Mouse (Mus musculus): ENCODE data around the gene H2-K1.
A peak's percentile ranks its signal among the peaks of the same experiment; 100 is the strongest.

The H2-K1 gene

DNA sequence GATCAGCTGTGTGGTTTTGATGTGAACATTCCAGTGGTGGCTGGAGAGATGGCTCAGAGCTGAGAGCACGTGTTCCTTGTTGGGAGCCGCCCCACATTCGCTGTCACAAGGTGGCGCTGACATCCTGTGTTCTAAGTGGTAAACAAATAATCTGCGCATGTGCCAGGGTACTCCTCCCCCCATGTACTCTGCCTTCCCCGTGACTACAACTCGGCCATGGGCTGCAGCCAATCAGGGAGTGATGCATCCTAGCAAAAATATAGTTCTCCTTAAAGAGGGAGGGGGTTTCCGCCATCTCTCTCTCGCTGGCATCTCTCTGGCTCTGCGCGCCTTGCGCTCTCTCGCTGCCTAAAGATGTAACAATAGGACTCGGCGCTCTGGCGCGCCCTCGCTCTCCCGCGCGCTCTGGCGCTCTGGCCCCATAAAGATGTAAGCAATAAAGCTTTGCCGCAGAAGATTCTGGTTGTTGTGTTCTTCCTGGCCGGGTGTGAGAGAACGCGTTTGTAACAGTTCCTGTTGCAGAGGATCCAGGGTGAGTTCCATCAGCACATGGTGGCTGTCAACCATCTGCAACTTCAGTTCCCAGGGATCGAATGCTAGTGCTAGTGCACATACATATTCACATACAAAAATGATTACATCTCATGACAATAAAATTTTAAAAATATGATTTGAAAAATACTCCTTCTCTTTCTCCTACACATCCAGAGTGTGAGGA lies 18.8 kb downstream of the H2-K1 start:
- DNase-seq, result peak; percentile 93

DNA sequence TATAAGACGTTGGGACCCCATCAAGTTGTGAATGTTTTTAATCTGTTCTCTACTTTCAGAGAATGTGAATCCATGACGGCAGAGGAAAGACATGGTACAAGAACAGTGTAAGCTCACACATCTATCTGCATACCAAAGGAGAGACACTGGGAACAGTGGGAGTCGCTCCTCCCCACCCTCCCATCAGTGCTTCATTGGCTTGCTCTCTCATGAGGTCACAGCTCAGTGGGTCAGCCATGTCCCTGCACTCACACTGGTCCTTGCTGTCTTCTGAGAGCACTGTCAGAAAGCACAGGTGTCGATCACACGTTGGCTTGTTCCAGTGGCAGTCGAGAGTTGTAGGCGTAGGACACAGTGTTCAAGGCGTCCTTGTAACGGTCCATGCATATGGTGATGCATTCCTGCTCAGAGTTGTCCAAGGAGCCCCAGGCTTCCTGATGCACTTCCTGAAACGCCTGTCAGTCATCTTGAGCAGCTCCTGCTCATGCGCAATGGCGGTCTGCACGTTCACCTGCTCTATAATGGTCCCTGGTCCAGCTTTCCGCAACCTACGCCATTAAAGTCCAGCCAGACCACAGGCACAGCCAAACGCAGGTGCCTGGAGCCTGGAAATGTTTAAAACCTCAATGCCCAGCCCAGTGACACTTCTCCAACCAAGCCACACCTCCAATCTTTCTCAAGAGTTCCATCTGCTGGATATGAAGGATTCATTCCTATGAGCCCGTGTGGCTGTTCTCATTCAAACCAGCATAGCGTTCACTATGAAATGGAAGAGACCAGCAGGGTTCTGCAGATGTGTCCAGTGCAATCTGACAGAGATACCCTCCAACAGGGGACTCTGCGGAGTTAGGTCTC lies 19.7 kb downstream of the H2-K1 start:
- DNase-seq, result no peak

DNA sequence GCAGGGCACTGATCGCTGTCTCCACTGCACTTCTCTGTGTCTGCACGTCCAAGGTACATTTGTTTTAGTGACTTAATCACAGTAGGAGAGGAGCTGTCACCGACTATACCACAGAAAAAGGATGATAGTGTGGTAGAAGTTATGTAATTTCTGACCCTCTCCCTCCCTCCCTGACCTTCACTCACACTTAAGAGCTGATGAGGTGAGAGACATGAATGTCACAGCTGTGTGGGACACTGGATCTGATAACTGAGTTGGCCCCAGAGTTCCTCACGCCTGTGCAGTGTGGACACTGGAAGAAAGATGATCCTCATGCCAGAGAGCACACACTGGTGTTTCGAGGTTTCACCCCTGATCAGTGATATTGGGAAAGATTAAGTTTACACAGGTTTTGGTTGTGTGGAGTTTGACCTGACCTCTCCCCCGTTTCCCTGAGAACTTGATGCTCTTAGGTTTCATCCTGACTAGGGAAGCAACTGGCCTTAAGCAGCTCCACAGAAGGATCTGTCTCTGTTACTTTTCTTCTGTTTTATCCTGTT lies 20.6 kb downstream of the H2-K1 start:
- no peak for DNase-seq

- peak; percentile 92 for DNase-seq
Observed at GRCm38 (mm10) chr17:33978631-33979031, 21.5 kb downstream of the H2-K1 start.

DNA sequence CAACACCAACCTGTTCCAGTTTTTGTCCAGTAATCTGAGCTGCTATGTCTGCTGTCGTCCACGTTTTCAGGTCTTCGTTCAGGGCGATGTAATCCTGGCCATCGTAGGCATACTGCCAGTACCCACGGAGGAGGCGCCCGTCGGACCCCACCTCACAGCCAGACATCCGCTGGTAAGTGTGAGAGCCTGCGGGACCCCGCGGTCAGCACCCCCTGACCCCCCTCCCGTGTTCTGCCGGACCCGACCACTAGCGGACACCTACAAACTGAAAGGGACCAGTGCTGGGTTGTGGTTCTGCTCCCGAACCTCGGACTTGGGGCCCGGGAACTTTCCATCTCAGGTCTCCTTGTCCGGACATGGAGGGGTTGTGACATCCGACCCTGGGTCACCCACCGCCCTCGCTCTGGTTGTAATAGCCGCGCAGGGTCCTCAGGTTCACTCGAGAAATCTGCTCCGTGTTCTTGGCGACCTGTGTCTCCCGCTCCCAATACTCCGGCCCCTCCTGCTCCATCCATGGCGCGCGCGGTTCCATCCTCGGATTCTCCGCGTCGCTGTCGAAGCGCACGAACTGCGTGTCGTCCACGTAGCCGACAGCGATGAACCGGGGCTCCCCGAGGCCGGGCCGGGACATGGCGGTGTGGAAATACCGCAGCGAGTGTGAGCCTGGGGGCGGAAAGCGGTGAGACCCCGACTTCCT lies 22.1 kb downstream of the H2-K1 start:
- DNase-seq, result no peak

- DNase-seq, result no peak
Observed at GRCm38 (mm10) chr17:33973572-33973971, 26.6 kb downstream of the H2-K1 start.

- DNase-seq, result peak; percentile 56
Observed at GRCm38 (mm10) chr17:33972691-33973090, 27.5 kb downstream of the H2-K1 start.

GRCm38 (mm10) chr17:33969394-33969793 lies 30.8 kb downstream of the H2-K1 start:
- no peak for DNase-seq

DNA sequence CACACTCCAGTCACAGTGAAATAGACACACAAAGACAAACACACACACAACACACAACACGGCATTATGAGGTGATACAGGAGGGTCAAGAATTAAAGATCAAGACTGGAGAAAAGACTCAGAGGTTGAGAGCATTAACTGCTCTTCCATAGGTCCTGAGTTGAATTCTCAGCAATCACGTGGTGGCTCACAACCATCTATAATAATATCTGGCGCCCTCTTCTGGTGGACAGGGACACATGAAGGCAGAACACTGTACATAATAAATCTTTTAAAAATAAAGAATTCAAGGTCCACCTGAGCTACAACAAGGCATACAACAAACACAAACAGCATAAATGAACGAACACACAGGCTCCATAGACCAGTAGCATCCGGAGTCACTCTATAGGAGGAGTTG lies 31.2 kb downstream of the H2-K1 start:
- DNase-seq, result peak; percentile 43

GRCm38 (mm10) chr17:33968489-33968888 lies 31.7 kb downstream of the H2-K1 start:
- peak; percentile 85 for DNase-seq

DNA sequence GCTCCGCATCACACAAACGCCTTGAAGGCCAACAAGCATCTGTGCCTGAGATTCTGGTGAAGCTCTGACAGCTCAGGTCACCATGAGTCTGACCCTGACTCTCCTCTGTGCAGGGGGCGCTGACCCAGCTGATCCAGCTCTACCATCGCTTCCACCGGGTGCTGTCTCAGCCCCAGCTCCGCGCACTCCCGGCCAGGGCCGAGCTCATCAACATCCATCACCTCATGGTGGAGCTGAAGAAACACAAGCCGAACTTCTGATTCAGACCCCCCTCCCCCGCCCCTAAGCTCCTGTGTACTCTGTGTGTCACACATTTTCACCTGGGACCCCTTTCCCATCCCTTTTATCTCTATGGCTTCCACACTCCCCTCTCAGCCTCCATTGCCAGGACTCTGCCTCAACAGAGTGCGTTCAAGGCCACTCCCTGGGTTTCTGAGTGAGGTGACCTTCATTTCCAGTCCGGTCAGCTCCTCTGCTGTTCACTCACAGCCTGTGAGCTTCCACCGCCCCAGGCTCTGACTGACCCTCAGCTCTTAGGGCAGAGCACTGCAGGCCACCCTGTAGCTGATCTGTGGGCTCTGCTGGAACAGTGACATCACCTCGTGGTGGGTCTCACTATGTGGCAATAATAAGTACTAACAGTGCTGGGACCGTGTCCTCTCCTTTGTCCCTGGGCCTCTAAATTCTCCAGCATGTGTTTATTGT lies 34.1 kb downstream of the H2-K1 start:
- no peak for DNase-seq

GRCm38 (mm10) chr17:33965082-33965845 lies 34.9 kb downstream of the H2-K1 start:
- DNase-seq, result no peak

DNA sequence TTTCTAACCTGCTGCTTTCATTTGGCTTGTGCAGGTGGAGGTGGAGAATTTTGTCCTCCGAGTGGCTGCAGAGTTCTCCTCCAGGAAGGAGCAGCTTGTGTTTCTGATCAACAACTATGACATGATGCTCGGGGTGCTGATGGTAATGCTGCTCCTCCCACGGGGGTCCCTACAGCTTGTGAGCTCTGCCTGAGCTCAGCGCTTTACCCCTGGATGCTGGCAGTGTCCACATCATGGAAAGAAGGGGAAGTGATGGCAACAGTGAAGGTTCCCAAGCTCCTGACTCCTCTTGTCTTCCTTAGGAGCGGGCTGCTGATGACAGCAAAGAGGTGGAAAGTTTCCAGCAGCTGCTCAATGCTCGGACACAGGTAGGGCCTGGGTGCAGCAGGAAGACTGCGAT lies 37.3 kb downstream of the H2-K1 start:
- DNase-seq, result no peak

GRCm38 (mm10) chr17:33959948-33960347 lies 40.2 kb downstream of the H2-K1 start:
- no peak for DNase-seq

GRCm38 (mm10) chr17:33959135-33959534 lies 41.0 kb downstream of the H2-K1 start:
- no peak for DNase-seq

DNA sequence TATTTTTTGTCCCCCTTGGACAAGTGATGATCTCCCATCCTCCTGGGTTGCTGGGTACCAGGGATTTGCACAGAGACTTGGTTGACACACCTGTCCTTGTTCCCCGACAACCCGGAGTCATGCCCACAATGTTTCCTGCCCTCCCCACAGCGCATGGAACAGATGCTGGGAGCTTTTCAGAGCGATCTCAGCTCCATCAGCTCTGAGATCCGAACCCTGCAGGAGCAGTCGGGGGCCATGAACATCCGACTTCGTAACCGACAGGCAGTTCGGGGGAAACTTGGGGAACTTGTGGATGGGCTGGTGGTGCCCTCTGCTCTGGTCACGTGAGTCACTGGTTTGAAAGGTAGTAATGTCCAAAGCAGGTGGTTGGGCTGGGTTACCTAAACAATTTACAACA lies 41.7 kb downstream of the H2-K1 start:
- no peak for DNase-seq

GRCm38 (mm10) chr17:33957493-33957892 lies 42.7 kb downstream of the H2-K1 start:
- DNase-seq, result no peak

DNA sequence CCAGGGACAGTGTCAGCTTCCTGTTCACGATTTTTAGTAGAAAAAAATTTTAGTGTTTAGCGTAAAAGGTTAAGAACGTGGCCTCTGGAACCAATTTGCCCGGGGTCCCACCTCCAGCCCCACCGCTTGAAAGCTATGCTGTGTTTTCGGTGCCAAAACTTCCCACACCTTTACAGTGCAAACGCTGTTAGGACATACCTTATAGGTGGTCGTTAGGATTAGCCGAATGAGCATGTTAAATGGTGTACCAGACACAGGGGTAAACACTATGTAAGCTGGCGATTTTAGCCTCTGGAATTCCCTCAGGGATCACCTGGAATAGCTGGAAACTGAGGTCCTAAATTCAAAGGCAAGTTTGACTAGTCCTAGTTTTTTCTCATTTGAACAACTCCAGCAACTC lies 43.8 kb downstream of the H2-K1 start:
- DNase-seq, result no peak

DNA sequence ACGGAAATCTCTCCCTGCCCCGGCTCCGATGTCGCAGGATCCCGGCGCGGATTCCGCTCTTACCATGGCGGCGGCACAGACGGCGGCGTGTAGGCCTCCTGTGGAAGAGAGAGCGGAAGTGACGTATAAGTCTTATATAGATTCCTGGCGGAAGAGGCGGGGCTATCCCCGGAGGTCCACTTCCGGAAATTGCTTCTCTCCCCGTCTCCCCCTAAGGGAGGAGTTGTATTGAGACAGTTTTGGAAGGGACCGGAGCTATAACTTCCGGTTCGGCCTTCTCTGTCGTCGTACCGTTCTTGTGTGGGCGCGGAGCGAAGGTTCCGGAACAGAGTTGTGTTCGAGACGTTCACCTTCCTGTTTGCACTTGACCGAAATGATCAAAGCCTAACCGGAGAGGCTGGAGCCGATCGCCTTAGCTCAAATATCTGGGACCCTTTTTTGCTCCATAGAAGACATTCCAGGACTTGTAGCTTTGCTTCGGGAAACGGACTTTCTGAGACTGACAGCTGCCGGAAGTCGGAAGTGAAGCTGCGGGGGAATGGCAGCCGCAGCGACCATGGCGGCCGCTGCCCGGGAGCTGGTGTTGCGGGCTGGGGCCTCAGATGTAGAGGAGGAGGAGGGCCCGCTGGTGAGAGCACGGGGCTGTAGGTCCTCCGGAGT lies 44.5 kb downstream of the H2-K1 start, which contains the start of the genes Vps52 and Rps18:
Gene Vps52, plus strand, starts transcription at position 258 of the 660 bp plus-strand sequence.
Gene Rps18, minus strand, starts transcription at position 447 of the 660 bp plus-strand sequence.
- DNase-seq, result peak; percentile 98

DNA sequence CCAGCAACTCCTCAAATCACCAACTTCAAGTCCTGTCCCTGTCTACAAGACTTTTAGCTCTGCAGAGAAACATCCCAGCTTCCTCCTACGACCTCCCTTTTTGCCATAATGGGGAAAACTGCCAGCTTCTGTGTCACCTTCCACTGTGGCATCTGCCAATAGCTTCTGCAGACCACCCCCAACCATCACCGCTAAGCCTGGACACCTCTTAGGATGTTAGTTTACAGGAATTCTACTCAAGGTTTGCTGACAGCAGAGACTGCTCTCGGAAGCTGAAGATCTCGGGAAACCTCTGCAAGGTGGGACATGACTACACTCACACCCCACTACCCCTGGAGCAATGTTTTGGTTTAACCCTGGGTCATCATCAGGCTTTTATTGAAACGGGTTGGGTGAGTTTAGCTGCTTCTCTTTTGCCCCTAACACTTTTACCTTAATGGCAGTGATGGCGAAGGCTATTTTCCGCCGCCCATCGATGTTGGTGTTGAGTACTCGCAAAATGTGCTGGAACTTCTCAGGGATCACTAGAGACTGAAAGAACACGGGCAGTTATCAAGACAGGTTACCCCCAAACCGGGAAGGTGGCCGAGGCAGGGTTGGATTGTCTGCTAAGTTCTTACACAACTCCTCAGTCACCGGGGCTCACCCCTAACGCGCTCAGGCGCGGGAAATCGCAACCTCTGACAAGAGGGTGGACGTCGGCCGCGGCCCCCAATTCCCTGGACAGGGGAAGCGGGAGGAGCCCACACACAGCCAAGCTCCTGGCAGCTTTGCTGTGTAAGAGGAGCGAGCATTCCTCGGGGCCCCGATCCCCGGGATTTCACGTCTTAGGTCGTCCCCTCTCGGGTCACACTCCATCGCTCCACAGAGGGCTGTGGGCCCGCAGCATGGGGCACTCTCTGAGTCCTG lies 45.2 kb downstream of the H2-K1 start:
- DNase-seq, result no peak
